Mouse (Mus musculus): ENCODE results near the gene Hist1h2ai.

DNA sequence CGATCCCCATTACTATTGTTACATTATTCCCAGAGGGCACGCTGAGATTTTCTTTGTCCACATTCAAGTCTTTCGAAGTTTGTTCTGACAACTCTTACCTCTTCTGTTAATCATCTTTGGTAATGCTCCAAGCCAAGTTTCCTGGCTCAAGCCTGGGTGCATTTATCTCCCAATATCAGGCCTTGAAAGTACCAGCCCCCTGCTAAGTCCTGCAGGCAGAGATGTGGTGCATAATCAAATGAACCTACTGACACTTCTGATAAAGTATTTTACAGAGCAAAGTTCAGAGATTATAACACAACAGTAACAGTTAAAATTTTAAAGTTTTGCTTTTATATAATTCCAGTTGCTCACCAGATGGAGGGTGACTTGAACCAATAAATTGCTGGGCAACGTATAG is 4.5 kb upstream of the Hist1h2ai start:
- TF ChIP-seq CTCF (conservative IDR thresholded peaks at IDR 0.05 in 1 of 2, IDR thresholded peaks at IDR 0.05 in 1 of 2; ENCODE audit: low read depth in 2 of 2, low read length in 2 of 2) (no peak), MEF2A (IDR thresholded peaks at IDR 0.05; ENCODE audit: borderline replicate concordance, low read depth, low read length) (no peak), EP300 (IDR thresholded peaks at IDR 0.05; ENCODE audit: low read length) (no peak), IRF4 (IDR thresholded peaks at IDR 0.05; ENCODE audit: low read depth, low read length) (no peak), RAD21 (IDR thresholded peaks at IDR 0.05; ENCODE audit: low read depth, low read length) (no peak), KAT2A (IDR thresholded peaks at IDR 0.05; ENCODE audit: insufficient replicate concordance, low read length) (no peak), ZMIZ1 (IDR thresholded peaks at IDR 0.05; ENCODE audit: low read depth, low read length) (no peak)

All from CH12.LX (cell line).